Mouse (Mus musculus) lung, adult 2 months (tissue): ENCODE data around the gene Nol4l. TPM values are rescaled to one million over a fixed set of nuclear protein-coding genes. Genes with fewer than 3 reads are reported as not detected.
"Not testable (repeated sequence)": the region's sequence is repeated elsewhere in the genome, so short reads cannot be mapped to it uniquely, and the experiment has no call there.

Experiments used
- DNase-seq: peaks from one replicate; pipeline ENCODE4 v3.0.0; 2022
- H3K4me1 ChIP-seq: fragments of 200-500 bp; 2 replicates; pipeline ENCODE4 v1.6.1; 2011; ENCODE audit warnings: low read length; ENCODE audit not compliant: control insufficient read depth, insufficient read depth
- H3K4me3 ChIP-seq: fragments of 200-500 bp; replicated peaks from 2 replicates; pipeline ENCODE3; 2011; ENCODE audit warnings: low read depth, mild to moderate bottlenecking, control low read depth, low read length; ENCODE audit errors: extremely low read depth
- CTCF ChIP-seq: fragments of 200-500 bp; IDR thresholded peaks from 2 replicates; pipeline ENCODE4 v1.5.1; 2011; ENCODE audit warnings: mild to moderate bottlenecking, low read length, control low read depth; ENCODE audit not compliant: insufficient read depth
- POLR2A ChIP-seq: fragments of 200-500 bp; IDR thresholded peaks from 2 replicates; pipeline ENCODE4 v1.6.1; 2011; ENCODE audit warnings: low read depth, mild to moderate bottlenecking, control low read depth, low read length, borderline replicate concordance; ENCODE audit errors: extremely low read depth
- WGBS: fragments of 180-500 bp; shearing (Covaris S2); methylation state at CpG from one replicate; pipeline ENCODE4 v1.1.7; 2018; 5-methylcytosine and 5-hydroxymethylcytosine counted together
- polyA plus RNA-seq: library from polyadenylated mRNA; depleted of rRNA; stranded (reverse); fragments of >200 nt; gene quantifications from 2 replicates; pipeline ENCODE4 v1.2.3, GENCODE M21; 2012

The Nol4l gene
- polyA plus RNA-seq, 1 experiment, result 14.7 TPM

DNA sequence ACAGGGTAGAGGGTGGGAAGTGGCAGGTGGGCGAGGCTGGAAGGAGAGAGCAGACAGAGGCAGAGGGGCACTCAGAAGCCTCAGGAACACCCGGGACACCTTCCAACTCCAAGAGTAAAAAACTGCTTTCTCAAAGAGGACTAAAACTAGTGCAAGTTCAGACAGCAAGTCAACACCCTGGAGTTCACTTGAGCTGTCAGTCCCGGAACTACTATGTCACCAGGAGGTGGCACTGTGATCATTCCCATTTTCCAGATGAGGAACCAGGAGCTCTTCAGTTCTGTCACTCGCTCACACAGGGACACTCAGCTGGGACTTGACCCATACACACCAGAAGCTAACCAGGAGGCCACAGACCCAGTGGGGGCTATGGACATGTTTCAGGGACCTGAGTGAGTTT, 30.6 kb downstream of the Nol4l start:
- DNase-seq, result no peak
- 62% methylated on average over 4 of the region's 4 CpGs for WGBS

DNA sequence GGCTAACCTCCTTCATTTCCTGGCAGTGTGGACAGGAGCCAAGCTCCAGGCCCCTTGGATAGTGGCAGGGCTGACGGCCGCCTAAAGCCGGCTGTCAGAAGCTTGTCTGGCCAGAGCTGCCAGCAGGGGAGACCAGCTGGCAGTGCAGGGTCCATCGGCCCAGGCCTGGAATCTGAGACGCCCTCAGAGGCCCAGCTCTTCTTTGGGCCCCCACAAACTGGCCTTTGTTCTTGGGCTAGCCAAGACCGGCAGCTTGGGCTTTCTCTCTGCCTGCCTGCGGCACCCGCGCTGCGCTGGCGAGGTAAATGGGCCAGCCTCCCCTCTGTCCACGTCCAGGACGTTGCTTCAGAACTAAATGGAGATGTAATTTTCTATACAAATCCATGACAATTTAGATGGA, 32.9 kb downstream of the Nol4l start:
- Histone ChIP-seq H3K4me1 (peaks cover 2% of the 10 kb centered on the region; the same call in 1 of the 2 replicates), H3K4me3 (no peak overlapping the region)
- no peak for TF ChIP-seq CTCF
- TF ChIP-seq POLR2A, result no peak
- WGBS, result 75% methylated on average over 13 of the region's 13 CpGs
- DNase-seq, result no peak

More for the DNA sequence above, 30.6 kb downstream of the Nol4l start:
- Histone ChIP-seq H3K4me1 (no peaks in the 10 kb centered on the region), H3K4me3 (no peak overlapping the region)
- TF ChIP-seq POLR2A (no peak), CTCF (0 out of 2 replicates have a peak, but pooled peaks have one; percentile 17)

DNA sequence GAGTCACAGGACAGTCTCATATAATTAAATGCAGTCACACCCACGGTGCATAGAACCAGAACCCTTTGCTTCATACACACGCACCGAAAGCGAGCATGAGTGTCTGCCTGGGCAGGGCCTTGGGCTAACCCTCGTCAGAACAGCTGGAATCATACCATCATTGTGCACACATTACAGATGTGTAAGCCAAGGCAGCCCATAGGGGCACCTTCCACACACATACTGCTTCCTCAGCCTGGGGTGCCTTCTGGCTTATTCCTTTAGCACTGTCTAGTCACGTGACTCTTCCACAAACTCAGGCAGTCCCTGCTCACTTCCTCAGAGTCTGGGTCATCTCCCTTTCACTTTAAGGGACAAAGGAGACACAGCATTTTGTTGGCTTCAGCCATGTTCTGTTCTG, 33.5 kb downstream of the Nol4l start:
- Histone ChIP-seq H3K4me3 (no peak overlapping the region), H3K4me1 (peaks cover 3% of the 10 kb centered on the region; the same call in 1 of the 2 replicates)
- DNase-seq, result no peak
- WGBS, result 88% methylated on average over 6 of the region's 6 CpGs
- TF ChIP-seq POLR2A (no peak), CTCF (no peak)

DNA sequence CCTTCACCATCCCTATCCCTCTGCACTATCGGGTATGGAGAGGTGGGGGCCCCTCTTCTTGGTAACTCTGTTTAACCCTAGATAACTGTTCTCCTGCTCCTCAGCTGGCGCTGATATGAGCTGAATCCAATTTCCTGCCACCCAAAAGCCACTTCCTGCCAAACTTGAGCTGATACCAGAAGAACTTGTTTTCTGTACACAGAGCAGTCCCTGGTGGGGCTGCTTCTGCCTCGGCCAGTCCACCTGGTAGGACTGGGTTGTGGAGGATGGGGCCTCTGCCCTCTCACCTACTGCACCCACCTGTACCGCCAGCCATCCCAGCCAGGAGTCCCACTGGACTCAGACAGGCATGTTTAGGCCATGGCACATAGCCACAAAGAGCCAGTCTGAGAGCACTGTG, 34.0 kb downstream of the Nol4l start:
- no peak for DNase-seq
- TF ChIP-seq CTCF (no peak), POLR2A (no peak)
- Histone ChIP-seq H3K4me3 (no peak overlapping the region), H3K4me1 (peaks cover 3% of the 10 kb centered on the region; the same call in 1 of the 2 replicates)
- WGBS, result 49% methylated on average over 4 of the region's 4 CpGs

DNA sequence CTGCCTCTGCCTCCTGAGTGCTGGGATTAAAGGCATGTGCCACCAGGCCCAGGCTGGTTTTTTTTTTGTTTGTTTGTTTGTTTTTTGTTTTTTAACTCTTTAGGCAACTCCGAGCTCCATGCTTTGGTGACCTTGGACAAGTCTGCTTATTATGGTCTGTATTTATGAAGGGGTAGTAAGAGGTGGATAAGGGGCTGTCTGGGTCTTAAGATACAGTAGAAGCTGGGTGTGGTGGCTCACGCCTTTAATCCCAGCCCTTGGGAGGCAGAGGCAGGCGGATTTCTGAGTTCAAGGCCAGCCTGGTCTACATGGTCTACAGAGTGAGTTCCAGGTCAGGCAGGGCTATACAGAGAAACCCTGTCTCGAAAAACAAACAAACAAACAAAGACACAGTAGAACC, 34.4 kb downstream of the Nol4l start:
- H3K4me3 ChIP-seq, H3K4me1 ChIP-seq, DNase-seq: not testable (repeated sequence)
- WGBS, result 90% methylated on average over 4 of the region's 4 CpGs

DNA sequence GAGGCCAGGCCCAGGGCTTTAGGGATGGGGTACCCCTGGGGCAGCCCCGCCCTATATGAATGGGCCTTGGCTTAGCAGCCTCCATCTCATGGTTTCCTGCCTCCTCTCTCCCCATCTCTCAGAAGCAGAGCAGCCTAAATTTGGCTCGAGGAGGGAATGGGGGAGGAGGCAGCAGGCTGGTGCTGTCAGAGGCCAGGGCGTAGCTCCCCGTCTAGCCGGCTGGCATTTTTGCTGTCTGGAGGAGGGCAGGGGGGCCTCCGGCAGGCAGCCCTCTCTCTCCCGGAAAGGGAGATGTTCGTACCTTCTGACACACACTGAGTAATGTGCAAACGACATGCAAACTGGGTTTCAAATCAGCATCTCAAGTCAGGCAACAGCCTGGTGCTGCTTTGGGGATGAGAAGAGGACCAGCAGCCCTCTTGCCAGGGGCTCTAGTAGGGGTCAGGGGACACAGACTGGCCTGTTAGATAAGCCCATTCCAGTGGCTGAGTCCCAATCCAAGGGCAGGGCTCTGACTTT, 35.4 kb downstream of the Nol4l start:
- 57% methylated on average over 9 of the region's 9 CpGs for WGBS
- Histone ChIP-seq H3K4me3 (no peak overlapping the region), H3K4me1 (peaks cover 3% of the 10 kb centered on the region; the same call in 1 of the 2 replicates)
- DNase-seq, result no peak
- TF ChIP-seq POLR2A, result no peak
- TF ChIP-seq CTCF, result no peak

DNA sequence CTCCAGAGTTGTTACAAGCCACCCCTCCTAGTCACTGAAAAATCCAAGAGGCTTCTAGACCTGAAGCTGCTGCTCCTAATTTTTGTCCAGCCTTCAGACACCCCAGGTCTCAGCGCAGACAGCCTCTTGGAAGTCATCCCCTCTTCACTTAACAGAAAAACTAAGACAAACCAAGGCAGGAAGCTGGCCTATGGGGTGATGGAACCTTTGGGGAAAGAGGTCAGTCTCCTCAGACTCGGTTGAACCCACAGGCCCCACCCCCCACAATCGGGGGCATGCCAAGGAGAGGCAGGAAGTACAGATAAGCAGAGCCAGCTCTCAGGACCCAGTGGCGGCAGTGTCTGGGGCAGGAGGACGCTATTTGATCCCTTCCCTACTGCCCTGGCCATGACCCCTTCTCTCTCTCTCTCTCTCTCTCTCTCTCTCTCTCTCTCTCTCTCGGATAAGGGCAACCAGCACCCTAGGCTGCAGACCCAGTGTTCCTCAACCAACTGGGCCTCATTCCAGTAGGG, 35.9 kb downstream of the Nol4l start:
- TF ChIP-seq CTCF, result no peak
- TF ChIP-seq POLR2A, result no peak

DNA sequence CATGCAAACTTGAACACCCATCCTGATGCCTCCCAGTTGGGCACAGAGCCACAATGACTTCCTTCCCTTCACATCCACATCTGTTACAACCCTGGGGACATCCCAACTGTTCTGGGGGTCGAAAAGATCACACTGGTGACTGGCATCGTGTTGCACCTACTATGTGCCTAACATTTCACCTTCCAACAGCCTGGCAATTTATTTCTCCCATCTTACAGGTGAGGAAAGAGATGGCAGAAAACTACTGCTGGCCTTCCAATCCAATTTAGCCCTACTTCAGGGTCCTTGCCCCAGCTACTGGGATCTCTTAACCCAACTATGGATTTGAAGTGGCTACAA, 36.4 kb downstream of the Nol4l start:
- TF ChIP-seq CTCF, result no peak
- TF ChIP-seq POLR2A, result no peak
- WGBS, result 13% methylated on average over 2 of the region's 2 CpGs
- DNase-seq, result no peak
- peaks cover 3% of the 10 kb centered on the region; the same call in 1 of the 2 replicates for H3K4me1 ChIP-seq
- H3K4me3 ChIP-seq, result no peak overlapping the region

More for the DNA sequence above, 35.9 kb downstream of the Nol4l start:
- H3K4me3 ChIP-seq, result no peak overlapping the region
- peaks cover 3% of the 10 kb centered on the region; the same call in 1 of the 2 replicates for H3K4me1 ChIP-seq
- DNase-seq, result no peak
- WGBS, result 17% methylated on average over 6 of the region's 6 CpGs

DNA sequence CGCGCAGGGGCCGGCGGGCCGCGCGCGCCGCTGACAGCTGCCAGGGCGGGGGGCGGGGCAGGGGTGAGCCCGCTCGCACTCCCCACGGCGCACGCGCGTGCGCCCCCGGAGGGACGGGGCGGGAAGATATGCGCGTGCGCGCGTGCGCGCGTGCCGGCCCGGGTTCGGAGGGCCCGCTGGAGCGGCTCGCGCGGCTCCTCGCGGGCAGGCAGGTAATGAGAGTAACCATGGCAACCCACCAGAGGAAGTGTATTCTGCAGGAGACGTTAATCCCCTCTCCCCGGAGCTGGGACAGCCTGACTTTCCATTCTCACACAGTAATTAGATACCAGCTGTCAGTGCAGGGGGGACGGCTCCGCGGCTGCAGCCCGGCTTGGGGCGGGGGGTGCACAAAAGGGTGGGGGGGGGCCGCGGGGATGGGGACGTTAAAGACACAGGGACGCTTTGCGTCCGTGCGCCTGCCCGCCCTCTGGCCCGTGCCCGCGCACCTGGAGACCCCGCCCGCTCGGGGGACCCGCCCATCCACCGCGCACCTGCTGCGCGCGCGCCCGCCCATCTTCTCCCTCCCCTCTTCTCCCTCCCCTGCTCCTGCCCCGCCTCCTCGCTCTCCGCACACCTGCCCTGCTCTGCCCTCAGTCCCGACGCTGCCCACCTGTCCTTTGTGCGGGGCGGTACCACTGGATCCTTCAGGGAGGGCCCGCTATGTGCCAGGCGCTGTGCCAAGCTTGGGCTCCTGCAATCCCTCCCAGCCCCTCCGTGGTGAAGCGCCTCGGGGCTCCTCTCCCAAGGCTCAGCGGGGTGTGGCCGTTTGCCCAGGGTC, 37.0 kb downstream of the Nol4l start, which contains the start of gene 4930404H24Rik:
4930404H24Rik (plus strand) TSS at position 218 of the 820 bp plus-strand sequence.
- DNase-seq, result peak; percentile 60
- Histone ChIP-seq H3K4me3 (peak within 1 kb of the TSS; percentile 67), H3K4me1 (peaks cover 3% of the 10 kb centered on the region; the same call in 1 of the 2 replicates)
- no peak for TF ChIP-seq POLR2A
- TF ChIP-seq CTCF, result no peak
- WGBS, result 2% methylated on average over 64 of the region's 83 CpGs

DNA sequence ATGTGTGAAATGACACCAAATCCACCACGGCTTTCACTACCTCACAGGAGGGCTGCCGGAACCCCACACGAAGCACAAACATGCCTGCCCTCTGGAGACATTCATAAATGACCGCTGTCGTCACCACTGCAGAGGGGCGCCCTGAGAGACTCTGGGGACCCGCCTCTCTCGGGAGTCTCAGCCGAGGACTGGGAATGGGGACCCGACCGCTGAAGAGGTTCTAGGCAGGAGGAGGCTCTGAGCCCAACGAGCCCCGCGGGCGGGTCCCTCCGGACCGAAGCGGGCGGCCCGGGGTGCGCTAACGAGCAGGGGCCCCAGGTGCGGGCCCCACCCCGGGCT, 37.6 kb downstream of the Nol4l start:
- WGBS, result under 1% methylated on average over 24 of the region's 24 CpGs

More for the DNA sequence above, 37.6 kb downstream of the Nol4l start:
- no peak for TF ChIP-seq POLR2A
- peak overlapping the region; percentile 45 for H3K4me3 ChIP-seq
- H3K4me1 ChIP-seq, result peaks cover 3% of the 10 kb centered on the region; the same call in 1 of the 2 replicates
- DNase-seq, result no peak
